Mouse (Mus musculus) frontal cortex, postnatal 10 days (tissue): ENCODE measurements at regions not wholly inside any gene's neighbourhood (a gene's known extent, or its start where the extent isn't known, plus 50 kb on each side); places are given as distances from the start of the nearest gene placed in this dataset.
"Not testable (repeated sequence)": the region's sequence is repeated elsewhere in the genome, so short reads cannot be mapped to it uniquely, and the experiment has no call there.

Experiments used
- DNase-seq, 2 experiments: peaks; one replicate each; pipeline ENCODE4 v3.0.0; 2022; ENCODE audit warnings: low spot score in 2 of 2, mixed read lengths in 1 of 2

DNA sequence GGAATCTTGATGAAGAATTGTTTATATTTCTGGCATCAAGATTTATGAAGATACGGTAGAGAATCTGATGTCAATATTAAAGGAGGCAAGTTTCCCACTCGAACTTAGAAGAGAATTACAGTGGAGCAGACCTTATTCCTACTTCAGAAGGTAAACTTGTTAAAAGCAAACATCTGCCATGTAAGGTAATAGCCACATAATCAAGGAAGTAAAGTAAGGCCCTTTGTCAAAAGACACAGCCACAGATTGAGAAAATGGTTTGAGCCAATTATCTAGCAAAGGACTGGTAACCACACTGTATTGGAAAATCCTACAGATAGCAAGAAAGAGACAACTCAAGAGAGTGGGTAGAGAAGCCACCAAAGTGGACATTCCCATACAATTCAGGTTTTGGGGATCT lies 111.4 kb upstream of the Gm5148 start:
- DNase-seq, result no peak

DNA sequence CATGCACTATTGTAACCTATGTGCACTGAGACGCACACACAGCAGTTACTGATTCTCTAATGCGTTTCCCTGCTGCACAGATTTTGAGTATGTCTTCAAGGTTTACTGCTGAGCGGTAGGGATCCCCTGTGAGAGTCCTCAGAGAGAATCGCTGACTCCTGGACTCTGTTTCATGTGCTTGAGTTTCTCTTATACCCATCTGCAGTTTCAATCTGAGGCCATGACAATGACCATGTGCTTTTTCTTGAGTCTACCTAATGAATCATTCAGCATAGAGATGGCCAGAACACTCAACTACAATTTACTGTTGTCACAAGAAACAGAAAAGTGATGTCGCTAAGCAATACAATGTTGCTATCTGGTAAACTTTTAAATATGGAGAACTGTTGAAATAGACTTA lies 110.8 kb upstream of the Gm5148 start:
- DNase-seq, result no peak

DNA sequence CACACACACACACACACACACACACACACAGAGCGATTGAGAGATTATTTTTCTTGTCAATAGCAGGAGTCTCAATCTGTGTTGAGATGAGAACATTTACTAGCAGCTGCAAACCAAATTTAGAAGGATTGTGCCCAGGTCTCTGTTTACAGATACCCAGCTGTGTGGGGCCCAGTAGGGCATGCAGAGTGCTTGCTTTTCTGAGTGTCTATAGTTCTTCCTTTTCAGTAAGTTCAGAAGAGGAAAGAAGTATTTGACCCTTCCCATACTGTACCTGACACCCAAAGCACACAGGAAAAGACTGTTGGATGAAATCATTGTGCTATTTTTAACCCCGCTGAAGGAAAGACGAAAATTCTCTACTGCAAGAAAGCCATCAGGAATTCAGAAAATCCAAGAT lies 110.3 kb upstream of the Gm5148 start:
- no peak for DNase-seq

DNA sequence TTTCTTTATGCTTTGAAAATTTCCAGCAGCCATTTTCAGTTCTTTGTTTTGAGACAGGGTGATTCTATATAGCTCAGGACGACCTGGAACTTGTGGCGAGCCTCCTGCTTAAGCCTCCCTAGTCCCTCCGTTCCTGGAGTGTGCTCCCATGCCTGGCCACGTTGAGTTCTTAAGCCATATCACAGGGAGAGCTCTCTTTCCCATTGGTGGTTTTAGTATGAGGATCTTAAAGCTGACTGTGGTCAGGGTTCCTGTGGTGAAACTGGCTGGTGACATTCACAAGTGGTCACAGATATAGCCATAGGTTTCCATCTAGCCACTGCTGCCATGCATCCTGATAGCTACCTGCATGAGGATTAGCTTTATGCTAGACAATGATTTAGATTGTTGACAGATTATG lies 109.1 kb upstream of the Gm5148 start:
- DNase-seq, result no peak

DNA sequence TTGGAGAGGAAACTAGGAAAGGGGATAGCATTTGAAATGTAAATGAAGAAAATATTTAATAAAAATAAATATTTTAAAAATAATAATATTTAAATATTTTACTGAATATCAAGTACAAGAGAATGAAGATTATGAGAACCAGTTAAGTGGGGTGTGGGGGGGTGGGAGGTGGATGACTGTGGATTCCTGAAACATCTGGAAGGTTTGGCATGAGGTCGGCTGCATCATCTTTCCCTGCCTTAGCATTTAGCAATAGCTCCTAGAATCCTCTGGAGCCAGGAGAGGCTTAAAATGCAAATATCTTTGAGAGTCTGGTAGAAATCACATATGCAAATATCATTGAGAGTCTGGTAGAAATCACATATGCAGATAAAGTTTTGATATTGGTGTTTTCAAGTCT lies 103.3 kb upstream of the Gm5148 start:
- no peak for DNase-seq

DNA sequence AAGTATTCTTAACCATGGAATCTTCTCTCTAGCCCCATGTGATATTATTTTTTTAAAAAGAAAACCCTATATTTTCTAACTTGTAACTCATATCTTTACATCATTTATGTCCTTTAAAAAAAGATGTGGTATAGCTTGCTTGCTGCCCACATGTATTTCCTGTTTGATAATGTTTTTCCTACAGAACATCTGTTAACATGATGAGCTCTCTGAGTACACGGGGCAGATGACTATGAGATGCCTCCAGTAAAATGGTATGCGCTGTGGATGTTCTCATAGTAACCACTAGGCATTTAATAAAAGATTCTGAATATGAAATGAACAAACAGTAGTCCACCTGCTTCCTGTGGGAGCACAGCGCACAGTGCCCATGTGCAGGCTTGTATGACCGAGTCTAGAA lies 101.3 kb upstream of the Gm5148 start:
- no peak for DNase-seq

DNA sequence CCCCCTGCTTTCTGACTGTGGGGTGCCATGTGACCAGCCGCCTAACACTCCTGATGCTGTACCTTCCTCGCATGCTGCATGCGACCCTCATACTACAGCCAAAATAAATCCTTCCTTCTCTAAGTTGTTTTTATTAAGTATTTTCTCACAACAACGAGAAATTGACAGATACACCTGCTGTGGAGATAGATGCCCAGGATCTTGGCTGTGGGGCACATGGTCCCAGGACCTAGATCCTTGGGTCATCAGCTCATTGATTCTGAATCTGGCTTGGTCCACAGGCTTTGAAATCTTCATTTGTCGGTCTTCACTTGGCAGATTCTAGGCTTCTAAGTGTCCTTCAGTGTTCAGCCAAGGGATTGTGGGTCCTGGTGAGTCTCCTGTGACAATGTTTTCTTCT lies 100.4 kb upstream of the Gm5148 start:
- DNase-seq, result no peak

DNA sequence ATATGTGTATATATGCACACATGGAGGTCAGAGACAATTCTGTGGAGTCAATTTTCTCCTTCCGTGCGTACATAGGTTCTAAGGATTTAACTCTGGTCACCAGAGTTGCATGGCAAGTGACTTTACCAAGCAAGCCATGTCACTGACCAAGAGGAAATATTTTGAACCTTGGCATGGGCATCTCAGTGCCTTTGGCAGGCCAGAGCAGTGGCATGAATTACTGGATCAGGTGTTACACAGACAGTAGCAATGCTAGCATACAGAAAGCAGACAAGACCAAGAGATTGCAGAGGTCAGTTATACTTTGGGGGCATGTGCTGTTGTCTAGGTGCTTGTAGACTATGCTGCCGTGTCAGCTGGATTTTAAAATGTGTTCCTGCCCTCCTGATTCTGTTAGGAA lies 95.2 kb upstream of the Gm5148 start:
- DNase-seq, result no peak

DNA sequence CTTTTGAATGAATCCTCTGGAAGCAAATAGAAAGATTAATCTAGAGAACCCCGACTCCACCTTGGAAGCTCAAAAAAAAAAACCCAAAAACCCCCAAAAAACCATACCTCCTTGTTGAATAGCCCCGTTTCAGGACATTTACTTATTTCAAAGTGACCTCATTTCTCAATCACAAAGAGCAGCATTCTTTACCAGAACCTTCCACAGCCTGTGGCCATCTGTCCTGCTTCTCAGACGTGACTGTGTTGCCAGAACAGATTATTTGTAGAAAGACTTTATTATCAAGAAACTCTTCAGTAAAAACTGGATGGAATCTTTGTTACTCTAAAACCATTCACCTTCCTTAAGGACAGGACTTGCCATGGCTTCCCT lies 93.1 kb upstream of the Gm5148 start:
- DNase-seq, result no peak

DNA sequence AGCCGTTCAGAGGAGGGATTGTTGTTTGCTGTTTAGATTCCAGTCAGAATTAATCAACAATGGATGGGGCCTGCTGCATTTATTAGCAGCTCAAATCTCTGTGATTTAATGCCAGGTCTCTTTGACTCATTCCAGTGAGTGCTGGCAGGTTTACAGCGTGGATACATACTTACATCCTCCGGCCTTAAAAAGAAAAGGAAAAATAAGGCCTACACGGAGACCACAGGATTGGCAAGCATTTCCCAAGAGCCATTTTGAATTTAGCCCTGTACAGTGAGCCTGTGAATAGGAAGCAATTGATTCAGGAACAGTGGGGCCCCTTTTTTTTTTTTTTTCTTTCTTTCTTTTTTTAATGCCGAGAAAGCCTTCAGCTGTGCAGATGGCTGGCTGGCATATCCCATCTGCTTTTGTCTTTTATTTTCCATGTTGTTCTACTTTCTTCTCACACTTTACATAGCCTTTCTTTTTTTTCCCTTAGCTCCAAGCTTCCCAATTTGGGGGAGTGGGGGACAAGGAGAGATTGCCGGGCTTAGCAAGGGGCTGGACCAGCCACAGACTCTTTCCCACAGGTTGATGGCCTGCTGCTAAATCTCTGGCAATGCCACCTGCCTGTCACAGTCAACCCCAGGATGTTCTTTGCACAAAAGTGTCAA lies 92.6 kb upstream of the Gm5148 start:
- DNase-seq, result no peak

DNA sequence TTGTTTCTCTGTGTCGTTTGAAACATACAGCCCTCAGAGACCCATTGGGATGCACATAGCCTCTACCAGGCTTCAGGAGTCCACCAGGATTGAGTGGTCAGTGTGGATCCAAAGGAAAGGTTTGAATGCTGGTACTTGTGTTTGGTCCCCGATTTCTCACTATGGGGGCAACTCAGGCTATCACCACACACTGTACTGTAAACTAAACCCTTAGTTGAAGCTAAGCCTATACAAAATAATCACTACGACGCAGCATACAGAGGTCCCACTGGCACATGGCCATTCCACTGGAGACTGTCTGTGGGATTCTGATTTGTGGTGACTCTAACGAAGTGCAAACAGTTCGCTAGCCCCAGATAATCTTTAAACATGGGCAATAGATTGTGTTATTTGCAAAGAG lies 91.5 kb upstream of the Gm5148 start:
- DNase-seq, result no peak

DNA sequence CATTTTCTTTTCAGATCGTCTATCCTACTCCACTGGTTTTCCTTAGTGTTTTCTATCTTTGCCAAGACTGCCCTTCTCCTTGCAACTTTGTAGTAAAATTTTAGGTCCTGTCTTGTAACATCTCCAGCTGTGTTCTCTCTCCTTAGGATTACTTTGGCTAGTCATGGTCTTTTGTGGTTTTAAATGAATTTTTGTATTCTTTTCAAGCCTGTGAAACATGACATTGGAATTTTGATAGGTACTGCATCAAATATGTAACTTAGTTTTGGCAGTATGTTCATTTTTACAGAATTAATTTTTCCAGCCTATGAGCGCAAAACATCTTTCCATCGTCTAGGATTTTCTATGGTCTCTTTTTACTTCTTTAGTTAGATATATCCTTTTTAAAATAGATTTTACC lies 88.6 kb upstream of the Gm5148 start:
- DNase-seq, result no peak

DNA sequence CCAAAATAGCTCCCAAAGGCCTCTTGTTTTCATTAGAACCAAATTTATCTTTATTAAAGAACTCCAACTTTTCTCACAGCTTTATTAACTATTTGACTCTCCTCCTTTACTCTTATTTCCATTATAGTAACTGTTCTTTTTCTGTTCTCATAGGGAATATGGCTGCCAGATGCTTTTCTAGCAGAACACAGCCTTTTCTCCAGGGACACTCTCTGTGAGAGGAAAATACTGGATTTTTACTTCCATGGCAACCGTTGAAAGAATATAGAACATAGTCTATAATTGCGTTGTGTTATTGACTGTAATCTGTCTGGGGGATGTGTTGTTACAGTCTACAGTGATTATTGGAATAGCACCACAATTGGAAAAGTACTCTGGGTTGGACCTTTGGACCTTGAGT lies 87.1 kb upstream of the Gm5148 start:
- no peak for DNase-seq

DNA sequence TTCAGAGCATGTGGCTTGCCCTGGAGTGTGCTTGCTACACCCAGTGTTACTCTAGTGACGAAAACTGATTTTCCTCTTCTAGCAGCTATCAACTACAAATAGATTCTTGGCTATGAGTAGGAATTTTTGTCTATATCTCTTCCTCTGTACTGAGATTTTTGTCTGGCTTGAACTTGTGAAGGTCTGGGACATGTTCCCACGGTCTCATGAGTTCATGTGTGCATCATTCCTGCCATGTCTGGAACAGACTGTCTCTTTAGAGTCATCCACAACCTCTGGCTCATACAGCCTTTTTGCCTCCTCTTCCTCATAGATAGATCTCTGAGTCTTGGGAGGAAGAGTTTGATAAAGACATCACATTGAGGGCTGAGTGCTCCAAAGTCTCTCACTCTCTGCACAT lies 86.5 kb upstream of the Gm5148 start:
- DNase-seq, result no peak

DNA sequence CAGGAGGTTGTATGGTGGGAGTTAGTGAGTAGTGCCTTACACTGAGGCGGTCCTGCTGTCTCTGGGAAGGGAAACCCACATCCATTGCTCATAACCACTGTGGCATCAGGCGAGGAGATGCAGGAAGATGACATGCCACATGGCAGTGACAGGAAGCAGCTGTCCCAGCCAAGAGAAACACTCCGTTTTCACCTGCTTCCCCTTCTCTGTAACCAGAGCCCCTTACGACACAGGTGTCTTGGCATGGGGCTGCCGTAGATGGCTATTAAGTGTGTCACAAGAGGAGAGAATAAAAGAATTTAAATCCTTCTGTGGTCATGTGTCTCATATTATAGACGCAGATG lies 81.5 kb upstream of the Gm5148 start:
- no peak for DNase-seq

DNA sequence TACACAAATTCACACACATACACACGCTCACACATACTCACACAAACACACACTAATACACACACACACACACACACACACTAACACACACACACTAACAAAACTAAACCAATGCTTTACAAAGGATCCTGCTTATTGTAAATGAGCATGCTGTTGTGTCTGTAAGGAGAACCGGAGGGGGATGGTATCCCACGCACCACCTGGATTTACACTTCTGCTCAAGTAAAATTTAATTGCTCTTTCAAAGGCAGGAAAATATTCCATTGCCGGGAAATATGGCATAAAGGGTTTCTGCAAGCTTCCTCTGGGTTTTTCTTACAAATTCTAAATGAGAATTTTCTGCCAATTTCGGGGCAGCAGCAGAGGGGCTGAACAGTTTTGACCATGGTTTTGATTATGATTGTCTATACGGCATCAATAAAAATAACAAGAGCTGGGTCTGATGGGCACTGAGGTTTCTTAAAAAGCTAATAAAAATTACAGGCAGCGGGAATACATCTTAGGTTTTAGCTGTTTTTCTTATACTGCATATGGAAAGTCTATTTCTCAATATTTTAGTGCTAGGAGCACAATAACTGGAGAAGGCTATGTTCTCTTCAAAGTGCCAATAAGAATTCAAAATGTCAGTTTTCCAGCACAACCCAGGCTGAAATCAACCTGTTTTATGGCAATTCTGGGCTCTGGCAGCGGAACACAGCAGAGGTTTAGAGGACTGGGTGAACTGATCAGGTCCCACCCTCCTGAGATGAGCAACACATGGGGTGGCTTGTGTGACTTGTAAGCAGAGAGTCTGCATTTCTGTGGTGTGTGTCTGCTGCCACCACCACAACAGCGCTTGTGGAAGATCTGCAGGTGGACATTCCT lies 80.9 kb upstream of the Gm5148 start:
- DNase-seq, result no peak

DNA sequence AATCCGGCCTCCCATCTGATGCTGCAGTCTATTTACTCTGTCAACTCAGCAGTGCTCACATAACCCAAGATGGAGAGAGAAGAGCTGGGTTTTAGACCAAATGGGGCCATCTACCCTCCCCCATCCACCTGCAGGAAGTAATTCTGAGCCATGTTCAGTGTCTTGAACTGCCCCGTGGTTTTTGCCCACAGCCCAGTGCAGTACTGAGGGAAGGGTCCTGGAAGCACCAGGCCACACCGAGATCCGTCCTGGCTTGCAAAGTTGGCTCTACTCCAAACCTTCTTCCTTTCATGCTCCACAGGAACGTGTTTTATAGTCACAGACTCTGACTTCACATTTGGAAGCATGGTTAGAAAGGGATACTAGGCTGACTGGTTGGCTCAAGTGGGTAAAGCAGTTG lies 80.0 kb upstream of the Gm5148 start:
- DNase-seq, result no peak

DNA sequence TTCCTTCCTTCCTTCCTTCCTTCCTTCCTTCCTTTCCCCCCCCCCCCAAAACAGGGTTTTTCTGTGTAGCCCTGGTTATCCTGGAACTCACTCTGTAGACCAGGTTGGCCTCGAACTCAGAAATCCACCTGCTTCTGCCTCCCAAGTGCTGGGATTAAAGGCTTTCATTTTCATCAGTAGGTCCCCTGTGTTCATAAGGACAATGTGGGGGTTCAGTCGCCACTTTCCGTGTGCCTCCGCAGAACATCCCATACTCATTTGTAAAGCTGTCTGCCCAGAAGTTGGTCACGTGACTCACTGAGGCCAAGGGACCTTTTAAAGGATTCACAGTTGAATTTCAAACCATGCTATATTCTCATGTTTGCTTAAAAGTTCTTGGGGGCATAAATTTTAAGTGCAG lies 79.5 kb upstream of the Gm5148 start:
- not testable (repeated sequence) for DNase-seq

DNA sequence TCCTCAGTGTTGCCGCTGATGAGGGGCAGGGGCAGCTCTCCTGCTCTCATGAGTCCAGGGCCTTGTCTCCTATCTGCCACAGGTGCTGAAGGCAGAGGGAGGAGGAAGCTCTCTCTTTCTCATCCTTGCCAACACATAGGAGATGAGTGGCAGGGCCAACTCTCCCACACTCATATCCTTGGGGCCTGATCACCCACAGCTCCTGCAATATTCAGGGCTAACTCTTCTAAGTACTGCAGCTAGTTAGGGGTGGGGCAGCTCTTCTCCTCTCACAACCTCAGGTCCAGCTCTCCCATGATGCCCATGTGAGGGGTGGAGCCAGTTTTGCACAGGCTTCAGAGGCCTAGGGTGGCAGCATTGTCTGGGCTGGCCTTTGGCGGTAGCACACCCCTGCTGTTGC lies 77.3 kb upstream of the Gm5148 start:
- no peak for DNase-seq

DNA sequence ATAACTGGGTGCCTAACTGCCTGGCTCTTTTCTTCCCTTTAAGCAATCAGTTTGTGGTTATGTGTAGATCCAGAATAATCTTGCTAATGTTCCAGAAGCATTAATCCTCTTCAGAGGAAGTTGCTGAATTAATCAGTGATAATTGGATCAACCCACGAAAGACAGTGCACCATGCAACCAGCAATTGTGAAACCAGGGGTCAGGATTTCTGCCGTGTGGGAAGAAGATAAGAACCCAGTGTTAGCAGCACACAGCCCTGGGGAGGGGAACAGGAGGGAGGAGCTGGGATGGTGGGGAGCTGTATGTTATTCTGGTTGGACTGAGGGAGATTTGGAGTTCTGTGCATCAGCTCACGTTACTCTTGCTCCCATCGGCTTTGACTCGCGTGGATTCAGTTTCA lies 75.5 kb upstream of the Gm5148 start:
- DNase-seq, result no peak

DNA sequence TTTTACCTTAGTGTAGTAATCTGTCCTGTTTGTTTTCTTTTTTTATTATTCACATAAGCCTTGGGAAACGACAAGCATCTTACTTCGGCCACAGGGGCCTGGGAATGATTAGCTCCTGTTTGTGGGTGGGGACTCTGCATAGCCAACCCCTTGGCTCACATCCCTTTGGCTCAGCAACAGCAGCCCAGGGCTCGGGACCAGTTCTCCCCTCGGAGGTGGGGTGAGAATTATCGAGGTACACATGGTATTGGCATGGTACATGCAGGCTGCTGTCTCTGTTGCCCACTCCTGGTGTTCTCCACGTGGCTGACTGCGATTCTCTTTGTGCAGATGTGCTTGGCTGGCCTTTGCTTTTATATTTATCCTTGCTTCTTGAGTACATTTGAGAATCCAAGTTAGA lies 65.4 kb upstream of the Gm5148 start:
- no peak for DNase-seq

DNA sequence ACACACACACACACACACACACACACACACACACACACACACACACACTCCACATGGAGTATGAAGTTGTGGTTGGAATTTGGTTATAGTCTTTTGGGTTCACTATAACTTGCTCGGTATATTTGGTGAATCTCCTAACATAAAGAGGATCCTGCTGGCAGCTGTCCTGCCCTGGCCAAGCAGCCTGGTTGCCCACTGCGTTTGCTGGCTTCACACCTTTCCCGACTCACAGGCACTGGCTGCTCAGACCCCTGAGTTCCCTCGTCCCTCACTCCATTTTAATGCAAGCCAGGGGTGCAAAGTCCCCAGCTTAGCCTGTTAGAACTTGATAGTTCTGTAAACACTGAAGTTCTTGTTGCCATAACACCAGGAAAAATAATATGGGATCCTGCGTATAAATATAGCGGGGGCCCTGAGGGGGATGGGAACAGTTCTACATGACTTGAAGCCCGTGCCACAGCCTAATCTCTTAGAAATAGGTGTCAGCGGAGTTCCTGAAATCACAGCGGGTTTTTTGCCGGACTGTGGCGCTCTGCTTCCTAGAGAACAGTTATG lies 64.9 kb upstream of the Gm5148 start:
- no peak for DNase-seq

DNA sequence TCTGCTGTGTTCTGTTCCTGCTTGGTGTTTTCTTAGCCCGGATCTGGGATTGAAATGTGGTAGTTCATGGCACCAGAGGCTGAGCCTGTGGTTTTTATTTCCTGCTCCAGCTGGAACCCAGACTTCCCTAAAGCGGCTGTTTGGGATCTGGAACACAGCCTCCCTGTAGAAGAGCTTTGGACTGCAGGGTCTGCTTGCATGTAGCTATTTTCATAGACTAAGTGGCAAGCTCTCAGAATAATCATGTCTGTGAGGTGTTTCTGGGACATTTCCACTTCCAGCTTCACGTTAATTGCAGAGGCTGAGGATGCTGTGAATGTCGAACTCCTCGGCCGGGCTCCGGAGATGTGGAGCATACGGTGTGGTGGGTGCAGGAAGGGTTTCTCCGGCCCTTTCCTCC lies 64.1 kb upstream of the Gm5148 start:
- no peak for DNase-seq

DNA sequence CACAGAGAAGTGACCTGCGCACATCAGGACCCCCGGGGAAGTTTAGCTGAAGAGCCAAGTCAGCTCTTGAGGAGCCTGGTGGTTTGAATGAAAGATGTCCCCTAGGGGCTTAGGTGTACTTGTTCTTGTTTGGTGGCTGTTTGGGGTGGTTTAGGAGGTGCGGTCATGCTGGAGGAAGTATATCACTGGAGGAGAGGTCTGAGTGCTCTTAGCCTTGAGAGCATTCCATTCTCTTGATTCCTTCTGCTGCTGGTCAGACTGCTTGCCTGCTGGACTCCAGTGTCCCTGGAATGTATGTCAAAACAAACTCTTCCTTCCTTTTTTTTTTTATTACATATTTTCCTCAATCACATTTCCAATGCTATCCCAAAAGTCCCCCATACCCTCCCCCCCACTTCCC lies 62.5 kb upstream of the Gm5148 start:
- no peak for DNase-seq
